Mouse (Mus musculus) leukemia stem cell, adult 10-12 weeks (primary cell): ENCODE results near the gene Hoxb1. TPM values are rescaled to one million over a fixed set of nuclear protein-coding genes. Genes with fewer than 3 reads are reported as not detected.

Experiments used
- polyA plus RNA-seq: library from polyadenylated mRNA; stranded (reverse); fragments of >175 nt; gene quantifications from 2 replicates; pipeline ENCODE4 v1.2.3, GENCODE M21; 2012; ENCODE audit warnings: low replicate concordance

The Hoxb1 gene
- not detected in 2 replicates for polyA plus RNA-seq

GRCm38 (mm10) chr11:96365441-96366091, at the start of gene Hoxb1:
Gene Hoxb1, plus strand, starts transcription at chr11:96365752.

GRCm38 (mm10) chr11:96317608-96318367, 47.8 kb upstream of the Hoxb1 start, which contains the start of gene Hoxb4:
Gene Hoxb4, plus strand, starts transcription at chr11:96318267.

DNA sequence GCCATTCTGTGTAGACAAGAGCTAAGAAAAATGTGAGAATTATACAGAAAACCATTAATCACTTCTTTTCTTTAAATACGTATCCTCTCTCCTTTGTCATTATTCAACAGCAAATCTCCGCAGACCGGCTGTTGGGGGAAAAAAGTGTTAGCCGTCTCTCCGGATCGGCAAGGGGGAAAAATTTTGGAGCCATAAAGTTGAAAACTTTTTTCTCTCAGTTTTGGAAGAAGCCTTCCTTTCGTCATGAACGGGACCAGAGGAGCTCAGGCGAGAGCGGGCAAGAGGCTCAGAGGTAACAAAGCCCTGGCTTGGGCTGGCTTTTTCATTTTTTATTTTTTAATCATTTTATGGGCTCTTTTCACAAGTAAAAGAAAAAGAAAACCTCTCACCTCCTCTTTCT, 42.4 kb upstream of the Hoxb1 start, which contains the start of gene Hoxb3:
Gene Hoxb3 (plus strand): TSS at position 173 of the 400 bp plus-strand sequence.

GRCm38 (mm10) chr11:96350341-96350624, 15.3 kb upstream of the Hoxb1 start, which contains the start of gene Hoxb2:
Gene Hoxb2, plus strand, starts transcription at chr11:96350525.

Other genes with a start within 250 kb of the Hoxb1 start
- gene Ttll6, start 232.0 kb upstream of the Hoxb1 start, polyA plus RNA-seq, result 0.10 TPM in 1 of 2 replicates, not detected in the other
- not detected in 2 replicates for gene Hoxb13, start 171.4 kb upstream of the Hoxb1 start, polyA plus RNA-seq
- gene Hoxb9, start 94.3 kb upstream of the Hoxb1 start, polyA plus RNA-seq, result 0.15 TPM in 1 of 2 replicates, not detected in the other
- gene Hoxb8, start 83.8 kb upstream of the Hoxb1 start, polyA plus RNA-seq, result 0.16 TPM in 1 of 2 replicates, not detected in the other
- 0.23 TPM in 1 of 2 replicates, not detected in the other for gene Hoxb7, start 79.1 kb upstream of the Hoxb1 start, polyA plus RNA-seq
- 0.40 and 0.48 TPM in 2 replicates for gene Hoxb6, start 73.3 kb upstream of the Hoxb1 start, polyA plus RNA-seq
- 0.12 and 0.30 TPM in 2 replicates for gene Hoxb5, start 62.4 kb upstream of the Hoxb1 start, polyA plus RNA-seq
- 1.7 and 5.4 TPM in 2 replicates for gene Hoxb4, start 47.5 kb upstream of the Hoxb1 start, polyA plus RNA-seq
- 1.6 and 4.2 TPM in 2 replicates for gene Hoxb3, start 42.4 kb upstream of the Hoxb1 start, polyA plus RNA-seq
- 0.81 and 0.88 TPM in 2 replicates for gene Hoxb2, start 15.2 kb upstream of the Hoxb1 start, polyA plus RNA-seq
- 0.71 and 0.75 TPM in 2 replicates for gene Skap1, start 98.8 kb downstream of the Hoxb1 start, polyA plus RNA-seq